Mouse (Mus musculus) neural tube, embryonic 12.5 days (tissue): Measurements from ENCODE around the gene Rab1a. TPM values are rescaled to one million over a fixed set of nuclear protein-coding genes. Genes with fewer than 3 reads are reported as not detected.

Source experiments
- ATAC-seq: fragments of 200-750 bp; cut with Nextera tagmentation; 2 replicates; pipeline ENCODE4 v1.8.0; 2017; ENCODE audit warnings: low read depth, mild to moderate bottlenecking, moderate TSS enrichment, moderate library complexity; ENCODE audit not compliant: low FRiP score
- H3K27ac ChIP-seq: fragments of 300-500 bp; sonication (generic); 2 replicates; pipeline ENCODE4 v1.5.1; 2016
- H3K27me3 ChIP-seq: fragments of 300-500 bp; sonication (generic); replicated peaks from 2 replicates; pipeline ENCODE4 v1.6.1; 2016; ENCODE audit warnings: mild to moderate bottlenecking
- H3K36me3 ChIP-seq: fragments of 300-500 bp; sonication (generic); 2 replicates; pipeline ENCODE4 v1.6.1; 2016; ENCODE audit warnings: mild to moderate bottlenecking
- H3K4me1 ChIP-seq: fragments of 300-500 bp; sonication (generic); 2 replicates; pipeline ENCODE4 v1.6.1; 2016
- H3K4me2 ChIP-seq: fragments of 300-500 bp; sonication (generic); replicated peaks from 2 replicates; pipeline ENCODE4 v1.6.1; 2016; ENCODE audit warnings: mild to moderate bottlenecking
- H3K4me3 ChIP-seq: fragments of 300-500 bp; sonication (generic); 2 replicates; pipeline ENCODE4 v1.5.1; 2016
- H3K9ac ChIP-seq: fragments of 300-500 bp; sonication (generic); 2 replicates; pipeline ENCODE4 v1.6.1; 2016; ENCODE audit warnings: mild to moderate bottlenecking
- H3K9me3 ChIP-seq: fragments of 300-500 bp; sonication (generic); 2 replicates; pipeline ENCODE4 v1.6.1; 2016; ENCODE audit warnings: mild to moderate bottlenecking
- WGBS: fragments of 180-500 bp; shearing (Covaris S2); methylation state at CpG from one replicate; pipeline ENCODE4 v1.1.7; 2016; 5-methylcytosine and 5-hydroxymethylcytosine counted together
- polyA plus RNA-seq: library from polyadenylated mRNA; unstranded; fragments of >200 nt; fragmentation: Nextera tagmentation; extraction: Ambion mirVana; gene quantifications from 2 replicates; pipeline ENCODE4 v1.2.1, GENCODE M21; 2016

Gene Rab1a
- polyA plus RNA-seq, 1 experiment from 2014 or later: 293 TPM

GRCm38 (mm10) chr11:20253088-20253487 is 51.9 kb downstream of the Rab1a start:
- ATAC-seq: no peak
- Histone ChIP-seq H3K4me2 (no peak overlapping the region), H3K9ac (no peak overlapping the region), H3K36me3 (no peaks in the 10 kb centered on the region), H3K4me1 (peaks cover 5% of the 10 kb centered on the region), H3K27ac (no peak overlapping the region), H3K4me3 (no peak overlapping the region), H3K9me3 (no peaks in the 10 kb centered on the region), H3K27me3 (no peaks in the 10 kb centered on the region)
- WGBS: 90% methylated on average over 2 of the region's 2 CpGs

GRCm38 (mm10) chr11:20254791-20255190 is 53.6 kb downstream of the Rab1a start:
- Histone ChIP-seq H3K27me3 (no peaks in the 10 kb centered on the region), H3K36me3 (no peaks in the 10 kb centered on the region), H3K9me3 (no peaks in the 10 kb centered on the region), H3K9ac (no peak overlapping the region), H3K4me1 (no peaks in the 10 kb centered on the region), H3K4me3 (no peak overlapping the region), H3K4me2 (no peak overlapping the region), H3K27ac (no peak overlapping the region)
- ATAC-seq: no peak
- 89% methylated on average over 4 of the region's 4 CpGs for WGBS

GRCm38 (mm10) chr11:20262628-20263380 is 61.6 kb downstream of the Rab1a start:
- Histone ChIP-seq H3K4me3 (no peak overlapping the region), H3K36me3 (no peaks in the 10 kb centered on the region), H3K4me1 (no peaks in the 10 kb centered on the region), H3K9me3 (no peaks in the 10 kb centered on the region), H3K27me3 (no peaks in the 10 kb centered on the region), H3K27ac (no peak overlapping the region), H3K9ac (no peak overlapping the region), H3K4me2 (no peak overlapping the region)
- WGBS: 60% methylated on average over 8 of the region's 8 CpGs
- ATAC-seq: no peak

DNA sequence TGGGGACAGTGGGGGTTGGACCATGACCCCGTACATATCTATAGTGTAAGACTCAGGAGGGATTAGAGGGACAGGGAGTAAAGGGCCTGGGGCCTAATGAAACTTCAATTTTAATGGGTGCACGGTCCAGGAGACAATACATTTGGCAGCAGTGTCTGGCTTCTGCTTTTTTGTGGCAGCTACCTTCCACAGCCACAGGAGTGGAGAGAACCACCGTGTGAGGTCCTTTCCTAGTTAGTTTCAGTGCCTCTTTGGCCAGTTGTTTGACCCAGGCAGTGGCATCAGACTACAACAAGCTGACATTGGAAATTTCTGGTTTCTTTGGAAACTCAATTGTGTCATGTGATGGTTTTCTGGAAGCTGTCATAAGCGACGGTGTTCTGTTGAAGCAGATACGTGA is 68.7 kb downstream of the Rab1a start:
- no peak overlapping the region for H3K9ac ChIP-seq
- no peaks in the 10 kb centered on the region for H3K4me1 ChIP-seq
- WGBS: 89% methylated on average over 6 of the region's 6 CpGs
- no peak overlapping the region for H3K4me2 ChIP-seq
- H3K27ac ChIP-seq: no peak overlapping the region
- H3K9me3 ChIP-seq: no peaks in the 10 kb centered on the region
- no peak for ATAC-seq
- no peaks in the 10 kb centered on the region for H3K36me3 ChIP-seq
- no peaks in the 10 kb centered on the region for H3K27me3 ChIP-seq
- H3K4me3 ChIP-seq: no peak overlapping the region

GRCm38 (mm10) chr11:20275974-20276373 is 74.7 kb downstream of the Rab1a start:
- no peak overlapping the region for H3K4me3 ChIP-seq
- no peak overlapping the region for H3K9ac ChIP-seq
- no peak for ATAC-seq
- H3K27me3 ChIP-seq: no peaks in the 10 kb centered on the region
- no peaks in the 10 kb centered on the region for H3K9me3 ChIP-seq
- no peaks in the 10 kb centered on the region for H3K36me3 ChIP-seq
- no peak overlapping the region for H3K27ac ChIP-seq
- no peaks in the 10 kb centered on the region for H3K4me1 ChIP-seq
- 73% methylated on average over 2 of the region's 2 CpGs for WGBS
- H3K4me2 ChIP-seq: no peak overlapping the region

Other genes with a start within 250 kb of the Rab1a start
- 142 and 145 TPM in 2 replicates for gene Actr2, start 88.5 kb upstream of the Rab1a start, polyA plus RNA-seq
- gene Cep68, start 48.0 kb downstream of the Rab1a start, polyA plus RNA-seq: 31.5 and 34.1 TPM in 2 replicates
- gene Slc1a4, start 131.3 kb downstream of the Rab1a start, polyA plus RNA-seq: 25.9 and 27.8 TPM in 2 replicates